Mouse (Mus musculus): ENCODE results near the gene Ivd. TPM values are rescaled to one million over a fixed set of nuclear protein-coding genes. Genes with fewer than 3 reads are reported as not detected.

The Ivd gene
- polyA plus RNA-seq (2012; rRNA removed): 126 and 131 TPM in 2 replicates

GRCm38 (mm10) chr2:118861454-118862339 is at the start of gene Ivd:
Gene Ivd (plus strand): TSS chr2:118861954.
- peak; percentile 93 to 95 for DNase-seq (ENCODE audit: extremely low spot score in 1 of 2, low spot score in 1 of 2)

- DNase-seq (ENCODE audit: extremely low spot score in 1 of 2, low spot score in 1 of 2): no peak
Measured at GRCm38 (mm10) chr2:118812724-118813123, 49.0 kb upstream of the Ivd start.

GRCm38 (mm10) chr2:118813981-118814836 is 47.5 kb upstream of the Ivd start, which contains the start of gene Knstrn:
Gene Knstrn (plus strand): TSS chr2:118814003.
- peak; percentile 73 to 91 for DNase-seq (ENCODE audit: extremely low spot score in 1 of 2, low spot score in 1 of 2)

- no peak for DNase-seq (ENCODE audit: extremely low spot score in 1 of 2, low spot score in 1 of 2)
Measured at GRCm38 (mm10) chr2:118822800-118823199, 39.0 kb upstream of the Ivd start.

GRCm38 (mm10) chr2:118824396-118824795 is 37.4 kb upstream of the Ivd start:
- DNase-seq (ENCODE audit: extremely low spot score in 1 of 2, low spot score in 1 of 2): no peak

- no peak for DNase-seq (ENCODE audit: extremely low spot score in 1 of 2, low spot score in 1 of 2)
Measured at GRCm38 (mm10) chr2:118829096-118829495, 32.7 kb upstream of the Ivd start.

- DNase-seq (ENCODE audit: extremely low spot score in 1 of 2, low spot score in 1 of 2): no peak
Measured at GRCm38 (mm10) chr2:118834061-118834460, 27.7 kb upstream of the Ivd start.

GRCm38 (mm10) chr2:118835115-118835514 is 26.6 kb upstream of the Ivd start:
- DNase-seq (ENCODE audit: extremely low spot score in 1 of 2, low spot score in 1 of 2): no peak

GRCm38 (mm10) chr2:118838330-118838729 is 23.4 kb upstream of the Ivd start:
- DNase-seq (ENCODE audit: extremely low spot score in 1 of 2, low spot score in 1 of 2): no peak

- no peak for DNase-seq (ENCODE audit: extremely low spot score in 1 of 2, low spot score in 1 of 2)
Measured at GRCm38 (mm10) chr2:118841186-118841585, 20.6 kb upstream of the Ivd start.

GRCm38 (mm10) chr2:118841774-118842173 is 20.0 kb upstream of the Ivd start:
- DNase-seq (ENCODE audit: extremely low spot score in 1 of 2, low spot score in 1 of 2): no peak

GRCm38 (mm10) chr2:118844427-118844826 is 17.3 kb upstream of the Ivd start:
- no peak for DNase-seq (ENCODE audit: extremely low spot score in 1 of 2, low spot score in 1 of 2)

- DNase-seq (ENCODE audit: extremely low spot score in 1 of 2, low spot score in 1 of 2): no peak
Measured at GRCm38 (mm10) chr2:118846246-118846645, 15.5 kb upstream of the Ivd start.

- no peak for DNase-seq (ENCODE audit: extremely low spot score in 1 of 2, low spot score in 1 of 2)
Measured at GRCm38 (mm10) chr2:118851756-118852155, 10.0 kb upstream of the Ivd start.

- no peak for DNase-seq (ENCODE audit: extremely low spot score in 1 of 2, low spot score in 1 of 2)
Measured at GRCm38 (mm10) chr2:118862340-118862675, 554 bp downstream of the Ivd start.

GRCm38 (mm10) chr2:118870601-118871000 is 8.8 kb downstream of the Ivd start:
- no peak for DNase-seq (ENCODE audit: extremely low spot score in 1 of 2, low spot score in 1 of 2)

GRCm38 (mm10) chr2:118871032-118871431 is 9.3 kb downstream of the Ivd start:
- no peak for DNase-seq (ENCODE audit: extremely low spot score in 1 of 2, low spot score in 1 of 2)

- DNase-seq (ENCODE audit: extremely low spot score in 1 of 2, low spot score in 1 of 2): no peak
Measured at GRCm38 (mm10) chr2:118873018-118873417, 11.3 kb downstream of the Ivd start.

- DNase-seq (ENCODE audit: extremely low spot score in 1 of 2, low spot score in 1 of 2): no peak
Measured at GRCm38 (mm10) chr2:118873890-118874430, 12.2 kb downstream of the Ivd start.

- no peak for DNase-seq (ENCODE audit: extremely low spot score in 1 of 2, low spot score in 1 of 2)
Measured at GRCm38 (mm10) chr2:118875316-118875715, 13.6 kb downstream of the Ivd start.

GRCm38 (mm10) chr2:118876453-118876852 is 14.7 kb downstream of the Ivd start:
- DNase-seq (ENCODE audit: extremely low spot score in 1 of 2, low spot score in 1 of 2): no peak
